Mouse (Mus musculus): Measurements from ENCODE around the gene Sat2. TPM values are rescaled to one million over a fixed set of nuclear protein-coding genes. Genes with fewer than 3 reads are reported as not detected.

Sat2 gene
- 1 to 10 TPM in 1 of 2 experiments, not detected in 1; 2.8 TPM for polyA plus RNA-seq (2017; shearing (Covaris generic))

DNA sequence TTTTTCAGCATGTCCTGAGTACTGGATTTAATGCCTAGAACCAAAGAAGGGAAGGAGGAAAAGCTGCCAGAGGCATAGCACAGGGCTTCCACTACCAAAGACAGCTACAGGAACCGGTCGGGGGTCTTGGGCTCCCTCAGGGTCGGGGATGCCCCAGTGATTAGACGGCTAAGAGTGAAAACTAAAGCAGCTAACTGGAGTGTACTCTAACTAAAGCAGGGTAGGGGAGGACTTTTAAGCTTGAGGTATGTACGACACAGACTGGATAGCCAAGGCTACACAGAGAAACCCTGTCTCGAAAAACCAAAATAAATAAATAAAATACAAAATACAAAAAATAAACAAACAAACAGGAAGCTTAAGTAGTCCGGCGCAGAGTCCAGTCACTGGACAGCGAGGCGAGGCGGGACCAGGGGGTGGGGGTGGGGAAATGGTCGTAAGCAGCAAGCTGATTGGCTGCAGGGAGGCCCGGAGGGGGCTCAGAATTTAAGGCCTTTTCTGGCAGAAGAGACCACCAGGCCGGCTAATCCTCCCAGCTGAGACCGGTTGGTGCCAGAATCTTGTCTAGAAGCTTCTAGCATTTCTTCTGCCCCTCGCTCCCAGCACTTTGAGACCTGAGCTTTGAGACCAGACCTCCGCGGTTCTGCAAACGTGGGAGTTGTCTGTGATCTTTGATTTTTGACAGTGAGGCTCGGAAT, at the start of gene Sat2:
Sat2 (plus strand) TSS at position 454 of the 698 bp plus-strand sequence.

DNA sequence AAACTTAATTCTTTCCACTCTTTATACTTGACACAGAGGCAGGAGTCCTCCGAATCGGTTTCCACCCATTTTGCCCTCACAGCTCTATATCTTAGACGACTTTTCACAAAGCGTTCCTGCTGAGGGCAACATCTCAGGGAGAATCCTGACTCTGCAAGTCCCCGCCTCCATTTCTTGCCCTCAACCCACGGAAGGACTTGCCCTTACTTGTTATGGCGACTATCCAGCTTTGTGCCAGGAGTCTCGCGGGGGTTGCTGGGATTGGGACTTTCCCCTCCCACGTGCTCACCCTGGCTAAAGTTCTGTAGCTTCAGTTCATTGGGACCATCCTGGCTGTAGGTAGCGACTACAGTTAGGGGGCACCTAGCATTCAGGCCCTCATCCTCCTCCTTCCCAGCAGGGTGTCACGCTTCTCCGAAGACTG, 41.7 kb upstream of the Sat2 start, which contains the start of the genes Wrap53 and Trp53:
Wrap53 (minus strand) TSS at position 165 of the 424 bp plus-strand sequence.
Trp53 (plus strand) TSS at position 269 of the 424 bp plus-strand sequence.

GRCm38 (mm10) chr11:69605726-69606490, 15.9 kb upstream of the Sat2 start, which contains the start of gene Atp1b2:
Gene Atp1b2, minus strand, starts transcription at chr11:69605942.

GRCm38 (mm10) chr11:69617805-69618204, 4.0 kb upstream of the Sat2 start, which contains the start of gene Shbg:
Gene Shbg, minus strand, starts transcription at chr11:69617905.

GRCm38 (mm10) chr11:69632284-69633089, 10.7 kb downstream of the Sat2 start, which contains the start of gene Fxr2:
Gene Fxr2, plus strand, starts transcription at chr11:69632990.

DNA sequence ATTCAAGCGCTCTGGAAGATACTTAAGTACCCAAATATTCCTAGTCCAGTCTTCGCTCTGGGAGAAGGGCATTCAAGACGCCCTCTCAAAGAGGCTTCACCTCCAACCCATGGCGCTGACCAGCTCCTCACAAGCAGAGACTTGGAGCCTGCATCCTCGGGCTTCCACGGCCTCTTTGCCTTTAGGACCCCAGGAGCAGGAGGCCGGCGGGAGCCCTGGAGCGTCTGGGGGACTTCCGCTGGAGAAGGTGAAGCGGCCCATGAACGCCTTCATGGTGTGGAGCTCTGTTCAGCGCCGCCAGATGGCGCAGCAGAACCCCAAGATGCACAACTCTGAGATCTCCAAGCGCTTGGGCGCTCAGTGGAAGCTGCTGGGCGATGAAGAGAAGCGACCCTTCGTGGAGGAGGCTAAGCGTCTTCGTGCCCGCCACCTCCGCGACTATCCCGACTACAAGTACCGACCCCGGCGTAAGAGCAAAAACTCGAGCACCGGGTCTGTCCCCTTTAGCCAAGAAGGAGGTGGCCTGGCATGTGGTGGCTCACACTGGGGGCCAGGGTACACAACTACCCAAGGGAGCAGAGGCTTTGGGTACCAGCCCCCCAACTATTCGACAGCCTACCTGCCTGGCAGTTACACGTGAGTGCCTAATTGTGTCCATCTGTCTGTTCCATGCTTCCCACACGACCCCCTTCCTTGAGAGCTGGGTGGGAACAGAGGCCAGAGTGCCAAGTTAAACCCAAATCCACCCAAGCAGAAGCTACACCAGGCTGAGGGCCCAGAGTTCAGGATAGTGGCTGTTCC, 33.6 kb downstream of the Sat2 start, which contains the start of gene Sox15:
Sox15 (plus strand) TSS at position 51 of the 801 bp plus-strand sequence.

DNA sequence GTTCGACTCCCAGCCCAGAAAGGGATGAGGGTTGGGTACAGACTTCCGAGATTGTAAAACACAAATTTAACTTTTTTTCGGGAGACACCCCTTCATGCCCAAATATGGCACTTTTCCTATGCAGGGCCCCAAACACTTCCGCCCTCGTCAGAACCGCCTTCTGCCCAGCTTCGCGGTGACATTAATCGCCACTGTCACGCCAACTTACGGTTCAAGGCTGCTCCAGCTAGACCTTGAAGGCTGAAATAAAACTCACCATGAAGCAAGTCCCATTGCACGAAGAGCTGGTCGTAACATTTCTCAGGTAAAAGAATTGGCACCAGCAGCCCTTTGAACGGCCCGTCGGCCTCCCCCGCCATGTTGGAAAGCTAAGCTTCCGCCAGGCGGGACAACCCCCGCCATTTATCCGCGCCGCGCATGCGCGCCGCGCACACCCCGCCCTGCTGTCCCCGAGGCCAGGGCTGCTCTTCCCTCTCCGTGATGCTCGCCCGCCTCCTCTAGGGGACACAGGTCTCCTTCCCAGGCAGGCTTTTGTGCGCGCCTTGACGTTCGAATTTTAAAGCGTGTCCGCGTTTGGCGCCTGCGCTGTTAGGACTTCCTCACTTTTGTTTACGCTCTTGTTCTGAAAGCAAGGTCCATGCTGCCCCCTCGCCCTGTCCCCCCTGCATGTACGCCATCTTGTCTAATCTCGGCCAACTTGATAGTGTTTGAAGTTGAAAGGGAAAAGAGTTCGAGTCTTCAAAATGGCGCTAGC, 40.6 kb downstream of the Sat2 start, which contains the start of gene Mpdu1:
Mpdu1 (minus strand) TSS at position 430 of the 754 bp plus-strand sequence.

GRCm38 (mm10) chr11:69665961-69666664, 44.3 kb downstream of the Sat2 start, which contains the start of gene Cd68:
Gene Cd68, minus strand, starts transcription at chr11:69666153.

GRCm38 (mm10) chr11:69672211-69672706, 50.4 kb downstream of the Sat2 start, which contains the start of gene Eif4a1:
Gene Eif4a1, minus strand, starts transcription at chr11:69672423.

Other genes with a start within 250 kb of the Sat2 start
- gene Naa38, start 226.5 kb upstream of the Sat2 start, polyA plus RNA-seq (2017; shearing (Covaris generic)): 100 to 1,000 TPM in 1 of 2 experiments, 10 to 100 TPM in 1; 97.4 to 110 TPM
- gene Cyb5d1, start 226.4 kb upstream of the Sat2 start, polyA plus RNA-seq (2017; shearing (Covaris generic)): 10 to 100 TPM; 25.6 to 30.9 TPM
- 1 to 10 TPM in 1 of 2 experiments, under 1 TPM in 1; 0.45 to 1.8 TPM for gene Tmem88, start 223.8 kb upstream of the Sat2 start, polyA plus RNA-seq (2017; shearing (Covaris generic))
- 1 to 10 TPM; 5.0 to 5.4 TPM for gene Kdm6b, start 208.3 kb upstream of the Sat2 start, polyA plus RNA-seq (2017; shearing (Covaris generic))
- gene Dnah2, start 72.9 kb upstream of the Sat2 start, polyA plus RNA-seq (2017; shearing (Covaris generic)): 1 to 10 TPM in 1 of 2 experiments, under 1 TPM in 1; 0.31 to 3.4 TPM
- under 1 TPM; 0.55 to 0.64 TPM for gene Efnb3, start 61.8 kb upstream of the Sat2 start, polyA plus RNA-seq (2017; shearing (Covaris generic))
- gene Wrap53, start 41.8 kb upstream of the Sat2 start, polyA plus RNA-seq (2017; shearing (Covaris generic)): 10 to 100 TPM; 26.4 to 26.5 TPM
- 100 to 1,000 TPM; 201 to 249 TPM for gene Trp53, start 41.7 kb upstream of the Sat2 start, polyA plus RNA-seq (2017; shearing (Covaris generic))
- under 1 TPM in 1 of 2 experiments, not detected in 1; 0.55 TPM for gene Atp1b2, start 16.1 kb upstream of the Sat2 start, polyA plus RNA-seq (2017; shearing (Covaris generic))
- under 1 TPM; 0.33 to 0.57 TPM for gene Shbg, start 4.1 kb upstream of the Sat2 start, polyA plus RNA-seq (2017; shearing (Covaris generic))
- 10 to 100 TPM; 59.9 to 74.5 TPM for gene Fxr2, start 11.0 kb downstream of the Sat2 start, polyA plus RNA-seq (2017; shearing (Covaris generic))
- 1 to 10 TPM in 1 of 2 experiments, under 1 TPM in 1; 0.55 to 3.1 TPM for gene Sox15, start 33.3 kb downstream of the Sat2 start, polyA plus RNA-seq (2017; shearing (Covaris generic))
- gene Mpdu1, start 40.6 kb downstream of the Sat2 start, polyA plus RNA-seq (2017; shearing (Covaris generic)): 10 to 100 TPM; 47.5 to 52.3 TPM
- gene Cd68, start 44.1 kb downstream of the Sat2 start, polyA plus RNA-seq (2017; shearing (Covaris generic)): 10 to 100 TPM in 1 of 2 experiments, 1 to 10 TPM in 1; 1.7 to 11.0 TPM
- 100 to 1,000 TPM; 493 to 540 TPM for gene Eif4a1, start 50.4 kb downstream of the Sat2 start, polyA plus RNA-seq (2017; shearing (Covaris generic))
- 10 to 100 TPM; 33.1 to 37.3 TPM for gene Senp3, start 60.1 kb downstream of the Sat2 start, polyA plus RNA-seq (2017; shearing (Covaris generic))
- not detected for gene Tnfsf13, start 63.8 kb downstream of the Sat2 start, polyA plus RNA-seq (2017; shearing (Covaris generic))
- gene Tnfsf12, start 73.8 kb downstream of the Sat2 start, polyA plus RNA-seq (2017; shearing (Covaris generic)): not detected
- under 1 TPM in 1 of 2 experiments, not detected in 1; 0.45 TPM for gene Tnfsfm13, start 74.1 kb downstream of the Sat2 start, polyA plus RNA-seq (2017; shearing (Covaris generic))
- gene Polr2a, start 136.6 kb downstream of the Sat2 start, polyA plus RNA-seq (2017; shearing (Covaris generic)): 10 to 100 TPM; 43.7 to 44.7 TPM
- gene Slc35g3, start 139.9 kb downstream of the Sat2 start, polyA plus RNA-seq (2017; shearing (Covaris generic)): 1 to 10 TPM in 1 of 2 experiments, under 1 TPM in 1; 0.29 to 1.3 TPM
- gene Zbtb4, start 143.9 kb downstream of the Sat2 start, polyA plus RNA-seq (2017; shearing (Covaris generic)): 1 to 10 TPM; 3.8 to 5.3 TPM
- 1 to 10 TPM in 1 of 2 experiments, under 1 TPM in 1; 0.13 to 4.3 TPM for gene Chrnb1, start 173.9 kb downstream of the Sat2 start, polyA plus RNA-seq (2017; shearing (Covaris generic))
- gene Fgf11, start 179.8 kb downstream of the Sat2 start, polyA plus RNA-seq (2017; shearing (Covaris generic)): not detected
- not detected for gene Tmem102, start 183.6 kb downstream of the Sat2 start, polyA plus RNA-seq (2017; shearing (Covaris generic))
- gene Gm39566, start 193.3 kb downstream of the Sat2 start, polyA plus RNA-seq (2017; shearing (Covaris generic)): under 1 TPM in 1 of 2 experiments, not detected in 1; 0.39 TPM
- gene Spem2, start 196.4 kb downstream of the Sat2 start, polyA plus RNA-seq (2017; shearing (Covaris generic)): not detected
- 1 to 10 TPM in 1 of 2 experiments, not detected in 1; 2.1 TPM for gene Spem1, start 200.2 kb downstream of the Sat2 start, polyA plus RNA-seq (2017; shearing (Covaris generic))
- under 1 TPM; 0.26 to 0.83 TPM for gene Nlgn2, start 215.8 kb downstream of the Sat2 start, polyA plus RNA-seq (2017; shearing (Covaris generic))
- 10 to 100 TPM; 64.6 to 89.9 TPM for gene Tmem256, start 216.5 kb downstream of the Sat2 start, polyA plus RNA-seq (2017; shearing (Covaris generic))
- 10 to 100 TPM; 15.4 to 18.5 TPM for gene Plscr3, start 224.4 kb downstream of the Sat2 start, polyA plus RNA-seq (2017; shearing (Covaris generic))
- under 1 TPM; 0.08 to 0.72 TPM for gene Tnk1, start 236.7 kb downstream of the Sat2 start, polyA plus RNA-seq (2017; shearing (Covaris generic))